Mouse (Mus musculus): ENCODE measurements around the gene Lpcat1.

The Lpcat1 gene

GRCm38 (mm10) chr13:73467034-73467420, at the start of gene Lpcat1:
Lpcat1 (plus strand) TSS chr13:73467197.
- peak; percentile 80 to 82 for DNase-seq (ENCODE audit: low spot score in 2 of 2)

- DNase-seq (ENCODE audit: low spot score in 2 of 2): no peak
Observed at GRCm38 (mm10) chr13:73417478-73418220, 49.3 kb upstream of the Lpcat1 start.

- DNase-seq (ENCODE audit: low spot score in 2 of 2): no peak
Observed at GRCm38 (mm10) chr13:73418297-73418696, 48.7 kb upstream of the Lpcat1 start.

DNA sequence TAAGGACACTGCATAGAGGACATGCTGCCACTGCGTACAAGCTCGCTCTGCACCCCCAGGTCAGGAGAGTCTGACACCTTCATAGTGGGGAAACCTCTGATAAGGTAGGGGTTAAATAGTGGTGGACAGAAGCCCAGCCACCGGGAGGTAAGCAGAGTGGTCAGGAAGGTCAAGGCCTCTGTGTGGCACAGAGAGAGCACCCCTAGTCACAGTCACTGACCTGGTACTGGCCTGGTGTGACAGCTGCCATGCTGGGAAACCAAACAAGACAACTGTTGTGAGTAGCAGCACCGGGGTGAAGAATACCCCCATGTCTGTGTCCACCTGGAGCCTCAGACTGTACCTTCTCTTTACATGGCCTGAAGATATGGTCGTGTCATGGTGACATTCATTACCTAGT, 47.8 kb upstream of the Lpcat1 start:
- no peak for DNase-seq (ENCODE audit: low spot score in 2 of 2)

GRCm38 (mm10) chr13:73423043-73423442, 44.0 kb upstream of the Lpcat1 start:
- no peak for DNase-seq (ENCODE audit: low spot score in 2 of 2)

DNA sequence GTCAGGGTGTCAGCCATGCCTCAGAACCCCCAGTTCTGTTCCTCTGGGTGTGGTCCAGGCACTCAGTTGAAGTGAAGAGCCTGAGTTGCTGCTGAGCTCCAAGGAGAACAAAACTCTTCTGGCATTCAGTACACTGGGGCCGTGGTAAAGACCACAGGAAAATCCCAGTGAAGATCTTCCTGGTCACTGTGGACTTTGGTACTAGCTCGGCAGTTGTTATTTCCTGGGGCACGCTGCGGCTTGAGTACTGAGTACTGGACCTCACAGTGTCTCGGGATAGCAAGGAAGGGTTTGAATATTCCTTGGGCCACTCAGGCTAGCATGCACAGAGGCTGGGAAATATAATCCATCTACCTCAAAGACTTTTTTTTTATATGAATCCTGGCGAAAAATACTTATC, 42.0 kb upstream of the Lpcat1 start:
- DNase-seq (ENCODE audit: low spot score in 2 of 2): no peak

DNA sequence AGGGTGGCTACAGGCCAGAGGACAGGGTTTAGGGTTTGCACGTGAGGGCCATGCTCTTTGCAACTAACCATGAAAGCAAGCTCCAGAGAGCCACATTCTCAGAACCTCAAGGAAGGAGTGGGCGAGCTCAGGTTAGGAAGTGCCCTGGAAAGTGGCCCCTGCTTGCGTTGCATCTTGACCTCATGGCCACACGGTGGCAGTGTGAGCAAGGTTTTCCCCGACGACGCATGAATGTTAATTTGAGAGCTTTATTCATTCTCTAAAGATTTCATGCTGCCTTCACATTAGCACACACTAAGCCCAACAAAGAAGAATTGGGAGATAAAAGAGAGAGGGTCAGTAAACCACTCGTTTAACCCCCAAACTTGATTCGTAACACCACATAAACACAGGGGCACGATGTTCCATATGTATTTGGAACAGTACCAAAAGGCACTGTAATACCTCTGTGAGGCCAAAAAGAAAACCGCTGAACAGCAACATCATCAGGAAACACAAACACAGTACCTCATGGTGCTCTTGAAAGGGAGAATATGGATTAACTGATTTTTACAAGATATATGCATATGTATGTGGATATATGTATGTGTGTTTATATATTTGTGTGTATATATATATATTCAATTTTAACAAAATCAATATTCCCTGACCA, 41.0 kb upstream of the Lpcat1 start:
- DNase-seq (ENCODE audit: low spot score in 2 of 2): peak; percentile 35 to 36

DNA sequence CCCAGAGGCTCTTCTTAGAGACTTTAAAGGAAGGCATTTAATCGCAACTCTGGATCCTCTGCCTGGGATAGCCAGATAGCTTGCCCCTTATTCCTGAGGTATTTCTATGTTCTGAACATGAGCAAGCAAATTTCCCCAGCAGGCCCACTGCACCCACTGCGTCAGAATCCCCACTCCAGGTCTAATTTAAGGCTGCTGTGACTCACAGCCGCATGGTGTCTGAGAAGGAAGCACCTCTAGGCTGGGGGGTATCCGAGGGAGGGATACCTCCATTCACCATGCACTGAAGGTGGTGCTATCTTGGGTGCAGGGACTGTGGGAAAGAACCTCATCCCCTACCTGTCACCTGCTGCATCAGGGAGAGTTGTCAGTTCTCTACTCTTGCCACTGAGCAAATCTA, 40.4 kb upstream of the Lpcat1 start:
- peak; percentile 34 to 43 for DNase-seq (ENCODE audit: low spot score in 2 of 2)

DNA sequence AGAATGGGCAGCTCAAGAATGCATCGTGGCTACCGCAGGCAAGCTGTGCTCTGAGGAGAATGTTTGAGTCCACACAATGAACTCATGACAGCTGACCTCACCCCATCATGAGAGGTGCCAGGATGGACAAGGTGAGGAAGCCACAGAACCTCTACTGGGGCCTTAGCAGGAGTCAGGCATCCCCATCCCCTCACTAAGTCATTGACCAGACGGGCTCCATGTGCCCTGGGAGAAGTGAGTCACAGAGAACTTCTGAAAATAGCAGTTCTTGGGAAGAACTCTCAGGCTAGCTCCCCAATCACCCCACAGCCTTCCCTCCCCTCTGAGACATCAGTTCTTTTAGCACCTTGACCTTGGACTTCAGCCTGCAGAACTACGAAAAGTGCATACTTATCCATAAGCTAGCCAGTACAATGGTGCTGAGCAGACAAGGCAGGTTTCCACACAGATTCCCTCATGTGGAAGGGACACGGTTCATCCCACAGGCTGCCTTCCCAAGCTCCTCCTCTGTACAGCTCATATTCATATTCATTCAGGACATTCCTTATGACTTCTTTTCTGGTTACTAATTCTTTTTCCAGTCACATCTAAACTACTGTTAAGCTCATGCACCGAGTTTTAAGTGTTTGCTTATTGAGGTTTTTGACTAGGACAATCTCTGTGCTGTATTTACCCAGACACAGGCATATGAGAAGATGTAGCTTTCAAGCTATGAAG, 37.2 kb upstream of the Lpcat1 start:
- DNase-seq (ENCODE audit: low spot score in 2 of 2): no peak

DNA sequence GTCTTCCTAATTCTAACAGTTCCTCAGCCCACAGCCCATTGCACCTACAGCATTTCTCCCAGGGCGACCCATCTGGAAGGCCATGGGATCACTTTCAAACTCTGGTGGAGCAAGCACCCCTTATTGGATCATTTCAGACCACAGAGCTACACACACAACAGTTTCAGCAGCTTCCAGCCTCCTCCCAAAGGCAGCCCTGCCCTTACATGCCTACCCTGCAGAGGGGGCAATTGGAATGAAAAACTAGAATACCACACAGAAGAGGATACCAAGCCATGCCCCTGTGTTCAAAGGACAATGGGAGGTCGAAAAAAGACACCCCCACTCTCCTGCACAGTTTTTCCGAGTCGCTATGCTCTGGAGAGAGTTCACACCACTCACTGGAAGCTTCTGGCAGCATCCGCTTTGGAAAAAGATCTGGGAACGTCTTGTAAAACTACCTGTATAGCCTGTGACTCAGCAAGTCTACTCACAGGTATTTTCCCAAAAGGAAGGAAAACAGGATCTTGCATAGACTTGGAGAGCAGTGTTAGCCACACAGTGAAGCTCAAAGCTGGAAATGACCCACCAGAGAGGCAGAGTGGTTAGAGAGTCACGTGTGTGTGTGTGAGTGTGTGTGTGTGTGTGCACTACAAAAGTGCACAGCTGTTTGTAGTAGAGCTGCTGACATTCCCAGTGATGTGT, 34.4 kb upstream of the Lpcat1 start:
- DNase-seq (ENCODE audit: low spot score in 2 of 2): no peak

DNA sequence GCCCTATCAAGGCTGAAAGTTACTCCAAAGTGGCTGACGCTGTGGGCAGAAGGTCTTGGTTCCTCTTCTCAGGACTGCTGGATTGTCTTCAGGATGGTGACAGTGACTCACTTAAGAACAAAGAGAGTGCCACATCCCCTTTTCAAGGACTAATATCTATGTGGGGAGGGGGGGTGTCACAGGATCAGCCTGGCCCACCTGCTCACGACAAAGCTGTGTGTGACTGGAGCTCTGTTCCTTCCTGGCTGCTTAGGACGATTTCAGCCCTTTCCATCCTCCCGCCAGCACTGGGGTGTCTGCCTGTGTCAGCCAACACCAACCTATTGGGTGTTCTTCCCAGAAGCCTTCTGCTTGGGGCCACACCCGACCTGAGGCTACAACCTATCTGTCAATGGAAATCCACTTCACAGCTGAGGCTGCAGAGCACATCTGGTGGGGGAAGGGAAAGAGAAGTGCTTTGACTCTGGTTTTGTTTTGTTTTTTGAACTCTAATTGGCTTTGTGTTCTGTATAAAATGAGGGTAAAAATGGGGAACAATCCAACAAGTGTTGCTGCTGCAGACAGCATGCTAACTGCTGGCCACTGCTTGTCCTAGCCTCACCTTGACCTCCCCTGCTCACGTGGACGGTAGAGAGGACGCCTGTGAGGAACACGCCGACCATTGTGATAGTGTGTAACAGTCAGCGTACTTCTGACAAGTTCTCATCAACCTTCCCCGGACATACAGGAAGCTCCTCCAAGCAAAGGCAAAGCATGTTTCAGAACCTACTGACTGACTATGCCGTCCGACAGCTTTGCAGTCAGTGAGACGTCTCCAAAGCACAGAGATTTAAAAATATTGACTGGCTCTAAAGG, 33.1 kb upstream of the Lpcat1 start:
- no peak for DNase-seq (ENCODE audit: low spot score in 2 of 2)

DNA sequence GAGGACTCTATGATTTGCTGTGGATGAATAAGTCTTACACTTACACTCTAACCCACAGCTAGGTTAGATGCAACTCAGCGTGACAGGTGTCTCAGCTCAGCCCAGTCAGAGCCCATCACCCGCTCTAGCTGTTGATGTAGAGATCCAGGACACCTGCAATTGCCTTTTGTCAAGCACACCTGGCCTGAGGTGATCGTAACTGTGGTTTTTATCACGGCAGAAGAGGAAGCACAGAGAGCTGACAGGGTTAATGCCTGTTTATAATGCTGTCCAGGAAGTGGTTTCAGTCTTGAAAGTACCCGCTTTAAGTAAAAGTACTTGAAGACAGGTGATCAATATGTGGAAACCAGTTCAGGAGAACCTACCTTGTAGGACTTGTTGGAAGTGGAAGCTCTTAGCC, 32.3 kb upstream of the Lpcat1 start:
- no peak for DNase-seq (ENCODE audit: low spot score in 2 of 2)

GRCm38 (mm10) chr13:73435662-73436061, 31.3 kb upstream of the Lpcat1 start:
- no peak for DNase-seq (ENCODE audit: low spot score in 2 of 2)

DNA sequence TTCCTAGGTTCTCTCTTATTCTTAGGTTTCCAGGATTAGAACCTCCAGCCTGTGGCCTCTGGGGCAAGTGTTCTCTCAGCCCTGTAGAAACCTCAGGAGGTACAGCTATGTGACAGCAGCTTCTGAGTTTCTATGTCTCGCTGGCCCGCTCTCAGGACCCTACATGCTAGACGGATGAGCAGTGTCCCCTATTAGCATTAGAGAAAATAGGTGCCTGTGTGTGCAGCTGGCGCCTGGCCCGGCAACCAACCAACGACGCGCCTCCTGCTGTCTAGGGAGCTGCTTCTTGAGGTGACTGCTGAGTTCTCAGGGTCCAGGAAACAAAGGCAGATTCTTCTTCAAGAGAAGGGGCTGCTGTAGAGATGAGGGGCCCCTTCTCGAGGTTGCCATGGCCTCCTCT, 27.9 kb upstream of the Lpcat1 start:
- no peak for DNase-seq (ENCODE audit: low spot score in 2 of 2)

GRCm38 (mm10) chr13:73441032-73441431, 26.0 kb upstream of the Lpcat1 start:
- no peak for DNase-seq (ENCODE audit: low spot score in 2 of 2)

DNA sequence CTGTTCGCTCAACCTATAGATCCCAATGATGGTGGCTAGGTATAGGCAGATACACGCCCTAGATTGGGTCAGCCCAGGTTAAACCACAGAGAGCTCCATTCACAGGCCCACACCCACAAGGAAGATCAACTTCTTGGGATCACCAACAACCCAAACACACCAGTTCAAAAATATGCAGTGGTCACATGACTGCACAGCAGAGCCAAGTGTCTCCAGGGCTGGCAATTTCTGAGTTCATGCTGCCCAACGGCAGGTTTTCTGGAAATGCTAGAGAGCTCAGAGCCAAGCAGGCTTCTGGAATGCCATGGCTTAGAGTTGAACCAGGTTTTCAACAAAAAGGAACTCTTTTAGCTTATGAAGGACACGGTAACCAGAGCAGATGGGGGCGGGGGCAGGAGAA, 25.3 kb upstream of the Lpcat1 start:
- no peak for DNase-seq (ENCODE audit: low spot score in 2 of 2)

DNA sequence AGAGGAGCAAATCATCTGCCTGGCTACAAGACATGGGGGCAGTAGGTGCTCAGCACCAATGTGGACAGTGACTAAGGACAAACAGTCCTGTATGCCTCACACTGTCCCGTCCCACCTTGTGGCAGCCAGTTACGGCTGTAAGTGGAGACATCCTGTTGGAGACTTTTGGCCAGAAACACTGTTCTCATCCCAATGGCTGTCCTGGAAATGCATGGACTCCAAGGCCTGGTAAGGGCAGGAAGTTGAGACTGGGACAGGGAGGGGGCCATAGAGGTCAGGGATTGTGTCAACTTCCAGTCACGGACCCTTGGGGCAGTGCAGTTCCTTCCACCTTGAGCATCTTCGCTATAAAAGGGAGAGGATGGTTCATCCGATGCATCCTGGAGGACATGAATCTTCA, 24.6 kb upstream of the Lpcat1 start:
- no peak for DNase-seq (ENCODE audit: low spot score in 2 of 2)

DNA sequence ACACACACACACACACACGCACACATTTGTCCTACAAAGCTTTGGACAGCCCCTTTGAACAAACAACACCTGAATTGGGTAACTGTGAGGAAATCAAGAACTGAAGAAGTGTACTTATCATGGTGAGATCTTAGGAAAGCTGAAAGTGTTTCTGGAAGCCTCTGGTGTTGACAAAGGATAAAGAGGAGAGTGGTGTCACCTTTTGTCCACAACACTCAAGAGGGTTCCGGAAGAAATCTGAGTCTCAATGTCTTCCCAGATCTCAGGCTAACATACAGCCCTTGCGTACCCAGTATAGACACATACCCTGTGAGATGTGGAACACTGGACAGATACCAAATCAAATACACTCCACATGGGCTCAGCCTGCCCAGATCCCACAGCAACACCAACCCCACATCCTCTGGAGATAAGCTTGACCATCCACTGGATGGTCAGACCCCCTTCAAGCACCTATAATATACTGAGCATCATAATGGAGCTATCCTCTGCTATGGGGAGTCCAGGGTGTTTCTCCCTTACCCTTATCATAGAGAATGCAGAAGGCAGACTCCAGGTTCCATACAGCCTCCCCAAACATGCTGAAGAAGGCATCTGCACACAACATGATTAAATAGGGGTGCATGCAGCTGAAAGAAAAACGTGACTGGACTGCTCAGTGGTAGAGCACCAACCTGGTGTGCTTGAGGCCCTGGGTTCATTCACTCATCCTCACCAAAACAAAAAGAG, 23.7 kb upstream of the Lpcat1 start:
- no peak for DNase-seq (ENCODE audit: low spot score in 2 of 2)

- no peak for DNase-seq (ENCODE audit: low spot score in 2 of 2)
Observed at GRCm38 (mm10) chr13:73445087-73445486, 21.9 kb upstream of the Lpcat1 start.

DNA sequence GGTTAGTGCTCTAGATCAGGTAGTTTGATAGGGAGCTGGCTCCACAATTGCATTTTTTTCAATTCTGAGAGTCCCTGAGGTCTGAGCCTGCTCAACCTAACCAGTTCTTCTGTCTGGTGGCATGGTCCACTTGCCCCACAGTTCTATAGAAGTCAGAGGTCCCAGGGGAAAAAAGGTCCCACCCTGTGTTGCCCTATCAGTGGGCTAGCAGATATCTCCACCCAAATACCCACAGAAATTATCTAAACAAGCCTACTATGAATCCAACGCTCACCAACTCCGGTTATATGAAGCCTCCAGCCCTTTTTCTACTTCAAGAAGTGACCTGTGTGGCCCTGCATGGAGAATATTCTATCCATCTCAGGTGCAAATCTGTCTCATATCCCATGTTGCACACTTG, 20.9 kb upstream of the Lpcat1 start:
- DNase-seq (ENCODE audit: low spot score in 2 of 2): no peak

GRCm38 (mm10) chr13:73446494-73446893, 20.5 kb upstream of the Lpcat1 start:
- DNase-seq (ENCODE audit: low spot score in 2 of 2): no peak
